Mouse (Mus musculus) forebrain, embryonic 11.5 days (tissue): Measurements from ENCODE around the gene Cdx2. TPM values are rescaled to one million over a fixed set of nuclear protein-coding genes. Genes with fewer than 3 reads are reported as not detected.

Experiments
- ATAC-seq: fragments of 200-750 bp; cut with Nextera tagmentation; replicated peaks from 2 replicates; pipeline ENCODE4 v1.8.0; 2017; ENCODE audit warnings: moderate TSS enrichment; ENCODE audit not compliant: low FRiP score
- DNase-seq: peaks from one replicate; pipeline ENCODE4 v3.0.0-alpha.2; 2017; ENCODE audit warnings: low spot score
- H3K27ac ChIP-seq: fragments of 300-500 bp; sonication (generic); 2 replicates; pipeline ENCODE4 v1.5.1; 2014; ENCODE audit warnings: low read depth, low read length
- H3K27me3 ChIP-seq: fragments of 300-500 bp; sonication (generic); 2 replicates; pipeline ENCODE4 v1.6.1; 2014; ENCODE audit warnings: mild to moderate bottlenecking, low read length, mixed read lengths; ENCODE audit not compliant: control insufficient read depth, insufficient read depth
- H3K36me3 ChIP-seq: fragments of 300-500 bp; sonication (generic); 2 replicates; pipeline ENCODE4 v1.6.1; 2014; ENCODE audit warnings: mild to moderate bottlenecking, low read length, moderate library complexity, mixed read lengths; ENCODE audit not compliant: control insufficient read depth, insufficient read depth
- H3K4me1 ChIP-seq: fragments of 300-500 bp; sonication (generic); replicated peaks from 2 replicates; pipeline ENCODE4 v1.6.1; 2014; ENCODE audit warnings: low read length, mixed read lengths; ENCODE audit not compliant: control insufficient read depth, insufficient read depth
- H3K4me2 ChIP-seq: fragments of 300-500 bp; sonication (generic); 2 replicates; pipeline ENCODE4 v1.6.1; 2014; ENCODE audit warnings: low read depth, mild to moderate bottlenecking, low read length, moderate library complexity, mixed read lengths; ENCODE audit not compliant: severe bottlenecking
- H3K4me3 ChIP-seq: fragments of 300-500 bp; sonication (generic); 2 replicates; pipeline ENCODE4 v1.5.1; 2014; ENCODE audit warnings: low read depth, low read length
- H3K9ac ChIP-seq: fragments of 300-500 bp; sonication (generic); 2 replicates; pipeline ENCODE4 v1.6.1; 2014; ENCODE audit warnings: low read length
- H3K9me3 ChIP-seq: fragments of 300-500 bp; sonication (generic); 2 replicates; pipeline ENCODE4 v1.6.1; 2016; ENCODE audit warnings: low read length, mixed read lengths; ENCODE audit not compliant: control insufficient read depth
- WGBS: fragments of 180-500 bp; shearing (Covaris S2); extraction: QIAGEN DNeasy Blood & Tissue Kit; methylation state at CpG from one replicate; pipeline ENCODE4 v1.1.7; 2014; 5-methylcytosine and 5-hydroxymethylcytosine counted together
- polyA plus RNA-seq: library from polyadenylated mRNA; unstranded; fragments of >200 nt; fragmentation: Nextera tagmentation; extraction: Ambion mirVana; gene quantifications from 2 replicates; pipeline ENCODE4 v1.2.1, GENCODE M21; 2014

Cdx2 gene
- polyA plus RNA-seq, 1 experiment from 2014 or later = not detected

DNA sequence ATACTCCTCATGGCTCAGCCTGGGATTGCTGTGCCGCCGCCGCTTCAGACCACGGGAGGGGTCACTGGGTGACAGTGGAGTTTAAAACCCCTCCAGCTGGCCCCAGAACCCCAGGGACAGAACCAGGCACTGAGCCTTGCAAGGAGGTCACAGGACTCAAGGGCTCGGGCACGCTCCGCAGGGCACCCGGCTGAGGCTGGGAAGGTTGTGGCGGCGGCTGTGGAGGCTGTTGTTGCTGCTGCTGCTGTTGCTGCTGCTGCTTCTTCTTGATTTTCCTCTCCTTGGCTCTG, 5.3 kb downstream of the Cdx2 start:
- H3K9ac ChIP-seq = no peak overlapping the region
- H3K4me2 ChIP-seq = no peak overlapping the region
- ATAC-seq (no peak), DNase-seq (peak; percentile 54)
- H3K9me3 ChIP-seq = no peaks in the 10 kb centered on the region
- WGBS = 1% methylated on average over 10 of the region's 10 CpGs
- no peak overlapping the region for H3K27ac ChIP-seq
- peaks cover 4% of the 10 kb centered on the region for H3K4me1 ChIP-seq
- H3K36me3 ChIP-seq = no peaks in the 10 kb centered on the region
- H3K27me3 ChIP-seq = peaks cover 95% of the 10 kb centered on the region
- H3K4me3 ChIP-seq = no peak overlapping the region

- Histone ChIP-seq H3K4me1 (peaks cover 4% of the 10 kb centered on the region), H3K4me3 (no peak overlapping the region), H3K9me3 (no peaks in the 10 kb centered on the region), H3K4me2 (no peak overlapping the region), H3K27ac (no peak overlapping the region), H3K36me3 (no peaks in the 10 kb centered on the region), H3K9ac (no peak overlapping the region), H3K27me3 (peaks cover 93% of the 10 kb centered on the region)
- peak; percentile 48 for DNase-seq
- WGBS = under 1% methylated on average over 21 of the region's 21 CpGs
- no peak for ATAC-seq
Observed at GRCm38 (mm10) chr5:147300917-147301780, 5.9 kb downstream of the Cdx2 start.

DNA sequence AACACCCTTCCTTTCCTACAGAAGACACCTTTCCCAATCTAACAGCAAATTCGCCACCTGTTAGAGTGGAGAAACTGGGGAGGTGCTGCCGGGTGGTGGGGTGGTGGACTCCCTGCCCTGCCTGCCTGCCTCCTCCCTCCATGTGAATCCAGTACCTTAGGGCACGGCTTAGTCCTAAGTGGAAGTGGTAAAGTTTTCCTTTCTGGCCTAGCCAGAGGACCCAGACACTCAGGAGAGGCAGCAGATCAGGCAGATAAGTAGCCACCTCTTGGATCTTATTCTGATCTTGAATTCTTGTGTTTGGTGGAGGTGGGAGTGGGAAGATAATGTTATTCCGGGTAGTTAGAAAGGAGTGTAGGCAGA, 7.1 kb downstream of the Cdx2 start:
- WGBS = under 1% methylated on average over 4 of the region's 4 CpGs
- Histone ChIP-seq H3K36me3 (no peaks in the 10 kb centered on the region), H3K4me2 (peak overlapping the region; percentile 12; the same call in 1 of the 2 replicates), H3K9me3 (no peaks in the 10 kb centered on the region), H3K27ac (no peak overlapping the region), H3K9ac (no peak overlapping the region), H3K27me3 (peaks cover 91% of the 10 kb centered on the region), H3K4me1 (peaks cover 4% of the 10 kb centered on the region; the same call in 1 of the 2 replicates), H3K4me3 (0 out of 2 replicates have a peak overlapping the region, but pooled peaks have one; percentile 0)
- DNase-seq = no peak
- no peak for ATAC-seq

DNA sequence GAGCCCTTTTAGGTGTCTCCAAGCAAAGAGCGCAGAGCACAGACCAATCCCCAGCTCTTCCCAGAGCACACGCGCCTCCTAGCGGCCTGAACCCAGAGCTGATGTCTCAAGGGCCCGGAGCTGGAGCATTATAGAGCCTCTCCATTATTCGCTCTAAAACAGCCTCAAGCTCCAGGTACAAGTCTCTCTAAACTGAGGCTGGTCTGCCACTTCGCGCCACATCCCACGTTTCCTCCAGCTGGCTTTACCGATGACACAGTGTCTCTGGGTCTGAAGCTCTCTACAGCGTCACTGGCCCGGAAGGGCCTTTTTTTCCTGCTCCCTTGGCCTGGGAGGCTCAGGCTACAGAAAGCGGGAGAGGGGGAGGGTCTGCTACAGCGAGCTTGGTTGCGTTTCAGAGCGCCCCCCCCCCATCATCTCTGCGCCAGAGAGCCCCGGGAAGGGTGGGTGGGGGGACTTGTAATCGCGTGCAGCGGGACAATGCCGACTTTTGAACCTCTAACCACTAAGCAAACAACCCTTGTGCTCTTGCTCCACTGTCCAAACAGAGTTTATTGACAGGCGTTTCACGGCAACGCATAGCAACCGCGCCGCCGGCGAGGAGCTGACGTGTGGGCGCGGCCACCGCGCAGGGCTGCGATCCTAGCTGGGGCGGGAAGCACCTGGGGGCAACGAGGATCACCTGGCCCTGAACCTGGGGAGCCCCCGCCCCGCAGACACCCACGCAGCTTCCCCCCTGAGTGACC, 7.6 kb downstream of the Cdx2 start:
- Histone ChIP-seq H3K9me3 (no peaks in the 10 kb centered on the region), H3K27ac (no peak overlapping the region), H3K27me3 (peaks cover 90% of the 10 kb centered on the region), H3K4me3 (0 out of 2 replicates have a peak overlapping the region, but pooled peaks have one; percentile 0), H3K9ac (no peak overlapping the region), H3K4me1 (peaks cover 4% of the 10 kb centered on the region; the same call in 1 of the 2 replicates), H3K36me3 (no peaks in the 10 kb centered on the region), H3K4me2 (peak overlapping the region; percentile 12; the same call in 1 of the 2 replicates)
- peak; percentile 88 for ATAC-seq
- peak; percentile 83 for DNase-seq
- under 1% methylated on average over 41 of the region's 41 CpGs for WGBS

GRCm38 (mm10) chr5:147297249-147297648, 9.8 kb downstream of the Cdx2 start:
- no peak for DNase-seq
- no peak overlapping the region for H3K4me3 ChIP-seq
- 0 out of 2 replicates have a peak, but pooled peaks cover 2% of the 10 kb centered on the region for H3K4me1 ChIP-seq
- H3K36me3 ChIP-seq = no peaks in the 10 kb centered on the region
- H3K9ac ChIP-seq = no peak overlapping the region
- peaks cover 87% of the 10 kb centered on the region for H3K27me3 ChIP-seq
- no peak for ATAC-seq
- H3K9me3 ChIP-seq = no peaks in the 10 kb centered on the region
- no peak overlapping the region for H3K4me2 ChIP-seq
- WGBS = 54% methylated on average over 5 of the region's 5 CpGs
- H3K27ac ChIP-seq = no peak overlapping the region

DNA sequence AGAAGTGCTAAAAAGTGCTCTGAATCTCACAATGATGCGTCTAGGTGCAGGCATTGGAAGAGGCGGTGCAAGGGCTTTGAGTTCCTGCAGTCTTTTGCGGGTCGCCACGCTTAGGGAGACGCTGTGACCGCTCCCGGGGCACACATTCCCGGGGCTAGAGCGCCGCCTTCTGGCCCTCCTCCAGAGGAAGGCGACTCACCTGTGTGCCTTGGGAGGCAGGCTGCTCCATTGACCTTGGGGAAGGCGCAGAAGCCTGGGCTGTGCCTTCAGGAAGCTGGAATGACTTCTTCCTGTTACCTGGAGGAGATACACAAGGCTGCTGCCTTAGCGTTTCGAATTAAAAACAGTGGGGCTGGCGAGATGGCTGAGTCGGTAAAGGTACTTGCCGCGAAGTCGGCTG, 12.9 kb downstream of the Cdx2 start:
- ATAC-seq (no peak), DNase-seq (peak; percentile 80)
- Histone ChIP-seq H3K4me1 (no peaks in the 10 kb centered on the region), H3K4me2 (no peak overlapping the region), H3K27ac (no peak overlapping the region), H3K4me3 (no peak overlapping the region), H3K36me3 (no peaks in the 10 kb centered on the region), H3K9ac (no peak overlapping the region), H3K27me3 (peaks cover 57% of the 10 kb centered on the region), H3K9me3 (no peaks in the 10 kb centered on the region)
- 12% methylated on average over 20 of the region's 20 CpGs for WGBS

GRCm38 (mm10) chr5:147293127-147293910, 13.8 kb downstream of the Cdx2 start:
- no peak overlapping the region for H3K9ac ChIP-seq
- no peak overlapping the region for H3K4me2 ChIP-seq
- no peaks in the 10 kb centered on the region for H3K9me3 ChIP-seq
- peaks cover 50% of the 10 kb centered on the region for H3K27me3 ChIP-seq
- no peak overlapping the region for H3K4me3 ChIP-seq
- DNase-seq = peak; percentile 93
- no peaks in the 10 kb centered on the region for H3K36me3 ChIP-seq
- no peaks in the 10 kb centered on the region for H3K4me1 ChIP-seq
- H3K27ac ChIP-seq = no peak overlapping the region
- peak; percentile 84 for ATAC-seq
- WGBS = 20% methylated on average over 18 of the region's 18 CpGs

DNA sequence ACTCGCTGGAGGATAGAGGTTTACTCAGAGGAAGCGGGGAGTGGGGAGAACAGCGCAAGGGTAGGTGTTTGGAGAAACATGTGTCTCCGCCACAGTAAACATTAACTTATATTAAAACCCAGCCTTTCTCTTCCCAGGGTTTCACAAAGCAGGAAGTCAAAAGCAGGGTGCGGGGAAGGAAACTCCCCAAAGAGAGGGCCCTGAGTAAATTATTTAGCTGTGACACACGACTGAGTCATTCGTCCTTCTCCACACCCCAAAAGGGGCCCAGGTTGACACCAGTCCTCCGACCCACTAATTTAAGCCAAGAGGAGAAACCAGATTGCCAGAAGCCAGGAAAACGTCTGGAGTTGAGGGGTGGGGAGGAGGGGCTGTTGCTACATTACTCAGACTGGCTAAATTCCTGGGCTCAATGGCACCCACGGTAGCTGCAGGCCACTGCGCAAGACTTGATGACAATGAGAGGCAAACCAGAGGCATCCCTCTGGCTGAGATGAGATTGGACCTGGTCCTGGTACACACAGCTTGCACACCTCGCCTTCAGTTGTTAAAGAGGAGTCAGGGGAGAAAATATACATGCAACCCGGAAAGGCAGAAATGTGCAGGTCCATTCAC, 14.5 kb downstream of the Cdx2 start:
- DNase-seq = no peak
- no peaks in the 10 kb centered on the region for H3K9me3 ChIP-seq
- no peak overlapping the region for H3K4me3 ChIP-seq
- no peaks in the 10 kb centered on the region for H3K36me3 ChIP-seq
- 49% methylated on average over 13 of the region's 13 CpGs for WGBS
- H3K27me3 ChIP-seq = peaks cover 43% of the 10 kb centered on the region
- H3K27ac ChIP-seq = no peak overlapping the region
- H3K4me1 ChIP-seq = no peaks in the 10 kb centered on the region
- no peak overlapping the region for H3K9ac ChIP-seq
- no peak overlapping the region for H3K4me2 ChIP-seq
- no peak for ATAC-seq
